Mouse (Mus musculus) B cell, adult 2 months (primary cell): ENCODE data around the gene Col20a1.

Experiments
- DNase-seq, 2 experiments: peaks; one replicate each; pipeline ENCODE4 v3.0.0; 2022

The Col20a1 gene

DNA sequence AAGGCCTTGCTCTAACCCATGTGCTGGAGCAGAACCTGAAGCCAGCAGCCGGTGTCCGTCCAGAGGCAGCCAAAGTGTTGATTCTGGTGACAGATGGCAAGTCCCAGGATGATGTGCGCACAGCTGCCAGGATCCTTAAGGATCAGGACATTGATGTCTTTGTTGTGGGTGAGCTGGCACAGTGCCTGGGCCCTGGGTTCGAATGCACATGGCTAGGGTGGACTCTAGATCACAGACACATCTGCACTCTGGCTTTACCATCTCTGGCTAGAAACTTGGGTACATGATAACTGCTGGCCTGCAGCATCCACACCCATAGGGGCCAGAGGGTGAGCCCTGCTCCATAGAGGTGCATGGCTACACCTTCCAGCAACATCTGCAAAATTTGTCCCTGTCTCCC, 9.1 kb downstream of the Col20a1 start:
- no peak for DNase-seq

GRCm38 (mm10) chr2:180996436-180996835, 10.1 kb downstream of the Col20a1 start:
- peak; percentile 42 to 43 for DNase-seq

GRCm38 (mm10) chr2:180996905-180997304, 10.6 kb downstream of the Col20a1 start:
- DNase-seq: no peak

DNA sequence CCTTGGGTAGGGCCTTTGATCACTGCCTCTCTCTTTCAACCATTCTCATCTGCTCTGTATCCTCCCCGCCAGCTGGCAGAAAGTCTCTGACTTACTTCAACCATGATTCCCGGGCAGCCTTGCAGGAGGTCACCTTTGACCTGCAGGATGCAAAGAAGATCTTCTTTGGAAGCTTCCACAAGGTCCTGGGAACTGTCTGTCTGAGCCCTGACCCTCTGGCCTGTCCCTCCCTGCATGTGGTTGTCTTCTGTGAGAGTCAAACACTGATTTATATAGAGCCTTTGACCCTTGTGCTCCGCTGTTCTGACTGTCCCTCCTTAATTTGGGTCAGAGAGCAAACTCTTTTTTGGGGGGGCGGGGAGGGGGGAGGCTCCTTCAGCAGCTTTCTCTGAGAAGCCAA, 20.7 kb downstream of the Col20a1 start:
- no peak for DNase-seq

DNA sequence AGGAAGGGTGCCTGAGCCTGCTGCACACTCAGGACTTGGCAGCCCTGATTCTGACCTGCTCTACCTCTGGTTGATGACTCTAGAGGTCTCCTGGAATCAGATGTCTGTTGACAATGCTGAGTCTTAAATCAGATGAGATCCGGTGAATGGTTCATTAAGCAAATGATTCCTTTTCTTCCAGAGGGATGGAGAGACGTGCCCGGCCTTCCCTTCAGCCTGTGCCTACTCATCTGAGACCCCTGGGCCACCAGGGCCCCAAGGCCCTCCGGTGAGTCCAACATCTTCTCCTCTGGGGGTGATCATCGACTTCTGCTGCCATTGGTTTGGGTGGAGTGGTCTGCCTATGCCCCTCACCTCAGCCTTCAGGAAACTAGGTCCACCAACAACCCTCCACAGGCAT, 22.0 kb downstream of the Col20a1 start:
- DNase-seq: no peak

GRCm38 (mm10) chr2:181031406-181031934, 45.1 kb downstream of the Col20a1 start:
- DNase-seq: no peak

DNA sequence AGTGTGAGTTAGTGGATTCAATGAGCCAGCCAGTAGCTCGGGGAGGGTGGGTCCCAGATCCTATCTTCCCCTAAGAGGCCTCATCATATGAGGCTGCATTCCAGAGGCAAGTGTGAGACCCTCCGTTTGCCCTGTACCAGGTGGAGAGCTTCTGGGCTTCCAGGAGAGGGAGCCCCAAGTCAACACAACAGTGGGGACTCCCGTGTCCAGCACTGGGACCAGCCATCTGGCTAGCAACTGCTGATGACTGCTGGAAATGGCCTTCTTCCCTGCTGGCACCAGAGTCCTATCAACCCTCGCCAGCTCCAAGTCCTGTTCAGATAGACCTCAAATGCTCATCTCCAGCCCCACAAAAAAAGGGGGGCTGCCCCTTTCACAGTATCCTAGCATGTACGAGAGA, 46.1 kb downstream of the Col20a1 start:
- no peak for DNase-seq

DNA sequence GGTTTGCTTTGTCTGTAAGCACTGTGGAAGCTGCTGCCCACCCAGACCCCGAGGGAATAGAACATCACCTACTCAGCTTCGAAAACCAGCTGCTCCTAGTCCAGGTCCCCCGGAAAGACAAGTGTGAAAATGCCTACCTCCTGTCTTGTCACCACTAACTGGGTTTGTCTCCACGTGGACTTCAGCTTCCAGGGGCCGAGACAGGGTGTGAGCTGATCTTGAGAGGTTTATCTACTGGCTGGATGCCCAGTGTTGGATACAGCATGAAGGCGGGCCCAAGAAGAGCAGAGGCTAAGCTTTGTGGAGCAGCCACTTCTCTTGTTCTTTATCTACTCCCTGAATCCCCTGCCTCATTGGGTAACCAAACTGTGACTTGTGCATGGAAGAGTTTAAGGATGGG, 47.0 kb downstream of the Col20a1 start:
- DNase-seq: no peak

GRCm38 (mm10) chr2:181035186-181035585, 48.9 kb downstream of the Col20a1 start:
- DNase-seq: no peak

- DNase-seq: no peak
Measured at GRCm38 (mm10) chr2:181036561-181036960, 50.2 kb downstream of the Col20a1 start.

- no peak for DNase-seq
Measured at GRCm38 (mm10) chr2:181038644-181039355, 52.5 kb downstream of the Col20a1 start.

- no peak for DNase-seq
Measured at GRCm38 (mm10) chr2:181039356-181039680, 53.0 kb downstream of the Col20a1 start.

DNA sequence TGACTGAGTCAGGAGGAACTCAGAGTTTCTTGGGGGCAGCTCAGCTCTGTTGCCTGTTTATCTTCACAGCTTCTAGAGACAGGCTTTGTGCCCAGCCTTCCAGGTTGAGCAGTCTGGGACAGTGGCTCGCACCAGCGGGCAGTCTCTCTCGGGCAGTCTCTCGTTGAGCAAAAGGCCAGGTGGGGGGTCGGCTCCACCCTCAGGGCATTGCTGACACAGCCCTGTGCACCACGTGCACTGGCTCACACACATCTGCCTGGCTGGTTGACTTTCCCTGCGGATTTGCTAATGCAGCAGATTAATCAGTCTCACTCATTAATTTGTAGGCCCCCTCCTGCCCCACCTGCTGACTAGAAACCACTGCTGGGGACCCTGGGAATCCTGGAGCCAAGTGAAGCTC, 55.6 kb downstream of the Col20a1 start:
- no peak for DNase-seq

GRCm38 (mm10) chr2:181042376-181042775, 56.0 kb downstream of the Col20a1 start:
- no peak for DNase-seq

DNA sequence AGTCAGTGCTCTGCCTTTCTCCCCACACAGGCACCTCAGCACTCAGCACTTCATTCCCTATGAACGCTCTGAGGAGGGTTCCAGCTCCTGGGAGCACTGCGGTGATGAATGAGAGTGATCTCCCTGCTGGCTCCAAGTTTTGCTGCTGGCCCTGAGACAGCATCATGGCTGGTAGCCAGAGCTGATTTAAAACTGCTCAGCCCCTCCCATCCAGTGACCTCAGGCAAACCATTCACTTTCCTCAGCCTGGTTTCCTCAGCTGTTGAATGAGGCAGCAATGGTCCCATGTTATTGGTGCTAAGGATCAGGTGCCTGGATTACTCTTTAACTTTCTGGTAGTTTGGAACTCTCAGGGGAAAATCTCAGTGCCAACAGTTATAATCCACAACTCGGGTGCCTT, 57.1 kb downstream of the Col20a1 start, which contains the start of gene Chrna4:
Chrna4 (minus strand) TSS at position 110 of the 400 bp plus-strand sequence.
- no peak for DNase-seq

DNA sequence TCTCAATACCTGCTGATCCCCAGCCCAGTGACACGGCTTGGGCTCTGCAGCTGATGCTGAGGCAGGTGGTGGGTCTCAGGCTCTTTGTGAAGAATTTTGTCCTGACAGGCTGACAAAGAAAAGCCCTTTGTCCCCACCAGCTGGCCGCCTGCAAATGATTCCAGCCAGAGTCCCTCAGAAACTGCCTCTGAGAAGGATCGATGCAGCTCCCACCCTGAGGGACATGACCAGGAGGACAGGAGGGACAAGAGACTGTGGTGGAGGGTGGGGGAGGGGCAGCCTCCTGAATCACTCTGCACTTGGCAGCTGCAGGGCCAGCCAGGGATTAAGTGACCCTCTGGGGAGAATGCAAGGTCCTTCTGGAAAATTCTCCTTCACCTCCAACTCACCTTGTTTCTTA, 57.7 kb downstream of the Col20a1 start:
- no peak for DNase-seq

DNA sequence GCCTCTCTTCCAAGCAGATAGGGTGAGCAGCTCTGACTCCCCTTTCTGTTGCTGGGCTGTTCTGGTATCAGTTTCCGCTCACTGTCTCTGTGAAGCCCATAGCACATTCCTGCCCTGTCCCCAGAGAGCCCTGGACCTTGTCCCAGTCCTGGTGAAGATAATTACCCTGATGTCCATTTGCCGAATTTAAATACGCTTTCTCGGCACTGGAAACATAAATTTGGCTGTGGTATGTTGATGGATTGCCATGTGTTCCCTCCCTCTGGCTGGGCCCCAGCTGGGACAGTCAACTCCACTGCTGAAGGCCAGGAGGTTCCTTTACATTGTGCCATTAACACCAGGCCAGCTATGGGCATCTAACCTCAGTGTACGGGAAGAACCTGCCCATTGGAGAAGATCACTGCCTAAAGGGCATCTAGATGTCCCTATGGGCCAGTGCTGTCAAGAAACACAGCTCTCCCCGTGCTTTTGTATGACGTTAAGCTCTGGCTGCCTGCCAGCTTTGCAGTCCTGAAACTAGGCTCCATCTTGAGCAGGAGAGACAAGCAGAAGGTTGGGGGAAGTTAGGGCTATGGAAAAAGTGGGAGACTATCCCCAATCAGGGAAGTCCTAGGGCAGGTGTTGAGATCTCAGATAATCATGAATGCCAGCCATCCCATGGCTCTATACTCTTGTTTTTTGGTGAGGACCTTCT, 62.1 kb downstream of the Col20a1 start:
- DNase-seq: no peak

DNA sequence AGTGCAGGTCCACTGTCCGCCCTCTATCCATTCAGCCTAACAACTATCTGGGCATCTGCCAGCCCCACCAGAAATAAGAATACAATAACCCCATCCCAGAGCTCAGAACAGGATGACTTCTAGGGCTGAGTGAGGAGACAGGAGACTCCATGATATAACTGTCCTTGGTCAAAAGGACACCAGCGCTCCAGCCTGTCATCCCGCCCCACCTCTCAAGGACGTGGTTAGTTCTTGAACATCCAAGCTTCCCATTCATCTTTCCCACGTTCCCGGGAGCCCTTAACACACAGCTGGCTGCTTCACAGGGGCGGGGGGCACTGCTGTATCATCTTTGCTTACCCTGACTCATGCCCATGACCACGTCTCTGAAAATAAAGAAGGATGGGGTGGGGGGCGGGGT, 62.7 kb downstream of the Col20a1 start:
- no peak for DNase-seq

GRCm38 (mm10) chr2:181052171-181052570, 65.8 kb downstream of the Col20a1 start:
- no peak for DNase-seq

DNA sequence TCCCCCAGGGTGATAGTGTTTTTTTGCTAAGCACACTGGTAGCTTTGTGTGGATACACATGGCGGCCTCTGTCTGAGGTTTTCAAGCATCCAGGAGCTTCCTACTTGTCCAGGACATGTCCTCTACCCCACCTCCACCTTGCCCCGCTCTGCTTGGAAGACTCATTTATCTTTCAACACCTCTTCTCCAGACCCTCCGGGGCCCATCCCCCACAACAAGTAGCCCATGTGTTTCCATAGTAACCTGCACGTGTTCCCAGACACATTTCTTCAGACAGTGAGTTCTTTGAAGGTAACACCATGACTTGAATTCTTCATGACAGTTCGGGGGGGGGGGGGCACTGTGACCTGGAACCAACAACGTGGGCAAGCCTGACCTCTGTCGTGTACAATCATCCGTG, 71.0 kb downstream of the Col20a1 start:
- DNase-seq: no peak

DNA sequence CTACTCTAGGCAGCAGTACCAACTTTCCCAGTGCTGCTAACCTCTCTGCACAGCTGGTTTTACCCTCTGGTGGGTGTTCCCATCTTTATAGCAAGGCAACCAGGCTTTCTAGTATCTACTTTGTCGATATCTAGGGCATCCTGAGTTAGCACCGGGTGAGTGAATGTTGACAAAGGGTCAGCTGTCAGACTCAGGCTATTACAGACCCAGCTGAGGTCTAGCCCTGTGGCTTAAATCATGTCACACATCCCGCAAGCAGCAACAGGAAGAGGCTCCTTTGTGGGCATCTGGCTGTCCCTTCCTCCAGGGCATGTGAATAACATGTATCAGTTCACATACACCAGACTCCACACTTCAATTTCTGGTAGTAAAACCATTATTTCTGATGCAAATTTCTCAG, 71.9 kb downstream of the Col20a1 start:
- no peak for DNase-seq

GRCm38 (mm10) chr2:181060127-181060526, 73.8 kb downstream of the Col20a1 start:
- peak; percentile 67 to 70 for DNase-seq

GRCm38 (mm10) chr2:181065827-181066226, 79.5 kb downstream of the Col20a1 start:
- DNase-seq: no peak
